Mouse (Mus musculus) intestine, embryonic 14.5 days (tissue): ENCODE results near the gene 9530068E07Rik. TPM values are rescaled to one million over a fixed set of nuclear protein-coding genes. Genes with fewer than 3 reads are reported as not detected.
"Not testable (repeated sequence)": the region's sequence is repeated elsewhere in the genome, so short reads cannot be mapped to it uniquely, and the experiment has no call there.

ENCODE experiments used
- ATAC-seq: fragments of 200-750 bp; cut with Nextera tagmentation; replicated peaks from 2 replicates; pipeline ENCODE4 v1.8.0; 2017; ENCODE audit warnings: low read depth, moderate number of reproducible peaks, moderate TSS enrichment, moderate library complexity; ENCODE audit not compliant: low FRiP score, low TSS enrichment
- DNase-seq: peaks from one replicate; pipeline ENCODE4 v3.0.0-alpha.2; 2018; ENCODE audit warnings: low spot score
- H3K27ac ChIP-seq: fragments of 300-500 bp; sonication (generic); 2 replicates; pipeline ENCODE4 v1.5.1; 2014; ENCODE audit warnings: low read depth, mild to moderate bottlenecking, control low read depth
- H3K27me3 ChIP-seq: fragments of 300-500 bp; sonication (generic); replicated peaks from 2 replicates; pipeline ENCODE4 v1.6.1; 2014; ENCODE audit warnings: low read length, control low read depth; ENCODE audit not compliant: control insufficient read depth, insufficient read depth
- H3K36me3 ChIP-seq: fragments of 300-500 bp; sonication (generic); 2 replicates; pipeline ENCODE4 v1.6.1; 2014; ENCODE audit warnings: low read length, control low read depth; ENCODE audit not compliant: control insufficient read depth, insufficient read depth
- H3K4me1 ChIP-seq: fragments of 300-500 bp; sonication (generic); replicated peaks from 2 replicates; pipeline ENCODE4 v1.6.1; 2014; ENCODE audit warnings: low read length, control low read depth, mixed read lengths; ENCODE audit not compliant: control insufficient read depth, insufficient read depth
- H3K4me2 ChIP-seq: fragments of 300-500 bp; sonication (generic); 2 replicates; pipeline ENCODE4 v1.6.1; 2014; ENCODE audit warnings: low read length
- H3K4me3 ChIP-seq: fragments of 300-500 bp; sonication (generic); 2 replicates; pipeline ENCODE4 v1.5.1; 2014; ENCODE audit warnings: low read depth, low read length, control low read depth, mixed read lengths
- H3K9ac ChIP-seq: fragments of 300-500 bp; sonication (generic); 2 replicates; pipeline ENCODE4 v1.6.1; 2014; ENCODE audit warnings: mild to moderate bottlenecking, low read length
- H3K9me3 ChIP-seq: fragments of 300-500 bp; sonication (generic); 2 replicates; pipeline ENCODE4 v1.6.1; 2016; ENCODE audit warnings: low read length, control low read depth; ENCODE audit not compliant: control insufficient read depth
- WGBS: fragments of 180-500 bp; shearing (Covaris S2); extraction: QIAGEN DNeasy Blood & Tissue Kit; methylation state at CpG from one replicate; pipeline ENCODE4 v1.1.7; 2014; 5-methylcytosine and 5-hydroxymethylcytosine counted together
- polyA plus RNA-seq: library from polyadenylated mRNA; unstranded; fragments of >200 nt; fragmentation: Nextera tagmentation; extraction: Ambion mirVana; gene quantifications from 2 replicates; pipeline ENCODE4 v1.2.1, GENCODE M21; 2014

The 9530068E07Rik gene
- 194 and 228 TPM in 2 replicates for polyA plus RNA-seq

DNA sequence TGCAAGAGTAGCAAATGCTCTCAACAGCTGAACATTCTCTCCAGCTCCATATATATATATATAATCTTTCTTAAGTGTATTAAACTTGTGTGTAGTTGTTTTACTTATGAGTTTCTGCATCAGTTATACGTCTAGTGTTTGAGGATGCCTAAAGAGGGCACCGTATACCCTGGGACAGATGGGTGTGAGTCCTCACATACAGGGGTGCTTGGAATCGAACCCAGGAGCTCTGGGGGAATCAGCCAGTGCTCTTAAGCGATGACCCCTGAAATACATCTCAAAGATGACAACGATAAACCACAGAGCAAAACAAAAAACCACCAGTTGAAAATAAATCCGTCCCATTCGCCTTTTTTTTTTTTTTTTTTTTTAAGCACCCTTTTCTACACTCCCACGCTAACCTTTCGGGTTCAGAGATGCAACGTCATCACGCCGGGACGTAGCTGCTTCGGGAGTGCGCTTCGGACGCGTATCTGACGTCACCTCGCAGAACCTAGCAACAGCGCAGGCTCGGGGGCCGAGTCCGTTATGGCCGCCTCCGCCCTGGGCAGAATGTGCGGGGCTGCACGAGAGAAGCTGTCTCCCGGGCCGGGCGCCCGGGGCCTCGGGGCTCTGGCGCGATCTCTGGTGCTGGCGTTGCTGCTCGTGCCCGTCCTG is at the start of gene 9530068E07Rik:
Gene 9530068E07Rik (plus strand): TSS at position 489 of the 657 bp plus-strand sequence.
- Histone ChIP-seq H3K9ac (peak within 1 kb of the TSS; percentile 86), H3K4me1 (peaks cover 2% of the 10 kb centered on the region), H3K4me2 (peak within 1 kb of the TSS; percentile 56), H3K36me3 (no peaks in the 10 kb centered on the region), H3K4me3 (peak within 1 kb of the TSS; percentile 78), H3K9me3 (no peaks in the 10 kb centered on the region), H3K27ac (peak within 1 kb of the TSS; percentile 86), H3K27me3 (no peaks in the 10 kb centered on the region)
- 2% methylated on average over 38 of the region's 38 CpGs for WGBS
- DNase-seq (no peak), ATAC-seq (peak; percentile 97)

DNA sequence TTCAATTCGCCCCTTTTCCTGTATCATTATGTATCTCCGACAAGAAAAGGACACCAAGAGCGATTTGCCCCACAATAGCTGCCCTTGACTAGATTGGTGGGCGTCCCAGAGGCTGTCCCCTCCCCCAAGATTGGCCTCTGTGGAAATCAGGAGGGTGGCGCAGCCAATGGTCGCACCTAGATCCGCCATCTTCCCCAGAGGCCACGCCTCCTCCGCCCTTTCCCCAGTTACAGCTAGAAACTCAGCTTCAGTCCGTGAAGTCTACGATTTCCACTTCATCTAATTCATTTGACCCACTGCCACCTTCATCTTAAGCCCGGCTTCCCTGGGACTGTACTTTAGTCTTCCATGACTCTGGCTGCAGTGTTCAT is 49.6 kb upstream of the 9530068E07Rik start:
- peak overlapping the region; percentile 32 for H3K4me3 ChIP-seq
- no peaks in the 10 kb centered on the region for H3K27me3 ChIP-seq
- DNase-seq (peak; percentile 75), ATAC-seq (peak; percentile 40)
- peak overlapping the region; percentile 27; the same call in 1 of the 2 replicates for H3K9ac ChIP-seq
- H3K4me2 ChIP-seq: peak overlapping the region; percentile 46
- H3K4me1 ChIP-seq: peaks cover 6% of the 10 kb centered on the region; the same call in 1 of the 2 replicates
- H3K36me3 ChIP-seq: no peaks in the 10 kb centered on the region
- H3K9me3 ChIP-seq: no peaks in the 10 kb centered on the region
- H3K27ac ChIP-seq: peak overlapping the region; percentile 3; the same call in 1 of the 2 replicates
- 3% methylated on average over 12 of the region's 12 CpGs for WGBS

DNA sequence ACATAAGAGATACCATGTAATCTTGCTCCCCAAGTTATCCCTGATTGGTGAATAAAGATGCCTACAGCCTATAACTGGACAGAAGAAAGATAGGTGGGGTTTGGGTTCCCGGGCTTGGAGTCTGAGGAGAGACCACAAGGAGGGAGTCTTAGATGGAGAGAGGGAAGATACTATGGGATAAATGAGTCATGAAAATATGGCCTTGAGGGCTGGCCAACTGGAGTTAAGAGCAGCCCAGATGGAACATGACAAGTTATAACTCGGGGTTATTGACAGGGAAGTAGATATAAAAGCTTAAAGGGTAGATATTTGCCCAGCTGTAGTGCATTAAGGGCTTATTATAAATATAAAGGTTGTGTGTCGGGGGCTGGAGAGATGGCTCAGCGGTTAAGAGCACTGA is 48.1 kb upstream of the 9530068E07Rik start:
- Histone ChIP-seq H3K27ac (no peak overlapping the region), H3K9ac (no peak overlapping the region), H3K36me3 (no peaks in the 10 kb centered on the region), H3K4me3 (no peak overlapping the region), H3K4me2 (no peak overlapping the region), H3K4me1 (peaks cover 6% of the 10 kb centered on the region; the same call in 1 of the 2 replicates), H3K9me3 (no peaks in the 10 kb centered on the region), H3K27me3 (no peaks in the 10 kb centered on the region)
- 85% methylated on average over 4 of the region's 4 CpGs for WGBS
- no peak for ATAC-seq
- DNase-seq: no peak

DNA sequence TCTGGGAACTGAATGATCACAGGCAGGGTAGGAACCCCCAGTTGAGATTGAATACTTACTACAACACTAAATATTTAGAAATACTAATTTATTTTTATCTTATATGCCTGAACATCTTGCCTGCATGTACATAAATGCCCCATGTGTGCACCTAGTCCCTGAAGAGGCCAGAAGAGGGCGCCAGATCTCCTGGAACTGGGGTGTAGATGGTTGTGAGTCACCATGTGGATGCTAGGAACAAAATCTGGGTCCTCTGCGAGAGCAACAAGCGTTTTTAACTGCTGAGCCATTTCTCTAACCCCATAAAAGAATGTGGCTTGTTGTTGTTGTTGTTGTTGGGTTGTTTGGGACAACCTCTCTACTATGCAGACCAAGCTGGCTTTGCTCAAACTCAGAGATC is 47.5 kb upstream of the 9530068E07Rik start:
- no peak overlapping the region for H3K4me3 ChIP-seq

DNA sequence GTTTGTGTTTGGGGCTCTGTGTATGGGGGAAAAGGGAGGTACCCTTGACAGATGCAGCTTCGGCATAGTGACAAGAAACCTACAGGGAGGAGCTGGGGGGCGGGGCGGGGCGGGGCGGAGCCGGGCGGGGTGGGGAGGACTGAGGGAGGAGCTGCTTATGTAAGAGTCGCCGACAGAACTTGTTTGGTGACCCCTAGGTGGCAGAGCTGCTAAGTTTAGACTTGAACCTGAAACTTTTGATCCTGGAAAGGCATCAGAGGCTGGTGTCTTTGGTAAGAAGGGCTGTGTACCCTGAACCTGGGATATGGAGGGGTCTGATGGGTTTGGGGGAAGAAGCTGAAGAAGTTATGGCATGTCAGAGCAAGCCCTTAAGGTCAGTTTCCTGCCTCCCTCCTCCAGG is 45.3 kb upstream of the 9530068E07Rik start:
- Histone ChIP-seq H3K9me3 (no peaks in the 10 kb centered on the region), H3K27ac (no peak overlapping the region), H3K4me1 (peaks cover 2% of the 10 kb centered on the region; the same call in 1 of the 2 replicates), H3K4me2 (no peak overlapping the region), H3K27me3 (no peaks in the 10 kb centered on the region), H3K4me3 (no peak overlapping the region), H3K9ac (no peak overlapping the region), H3K36me3 (no peaks in the 10 kb centered on the region)
- 2% methylated on average over 7 of the region's 9 CpGs for WGBS
- ATAC-seq (no peak), DNase-seq (no peak)

More for the DNA sequence above, 47.5 kb upstream of the 9530068E07Rik start:
- H3K4me2 ChIP-seq: no peak overlapping the region
- no peaks in the 10 kb centered on the region for H3K9me3 ChIP-seq
- H3K27ac ChIP-seq: no peak overlapping the region
- no peaks in the 10 kb centered on the region for H3K27me3 ChIP-seq
- no peaks in the 10 kb centered on the region for H3K36me3 ChIP-seq
- no peak for ATAC-seq
- 75% methylated on average over 3 of the region's 3 CpGs for WGBS
- peaks cover 6% of the 10 kb centered on the region; the same call in 1 of the 2 replicates for H3K4me1 ChIP-seq
- no peak for DNase-seq
- H3K9ac ChIP-seq: no peak overlapping the region

DNA sequence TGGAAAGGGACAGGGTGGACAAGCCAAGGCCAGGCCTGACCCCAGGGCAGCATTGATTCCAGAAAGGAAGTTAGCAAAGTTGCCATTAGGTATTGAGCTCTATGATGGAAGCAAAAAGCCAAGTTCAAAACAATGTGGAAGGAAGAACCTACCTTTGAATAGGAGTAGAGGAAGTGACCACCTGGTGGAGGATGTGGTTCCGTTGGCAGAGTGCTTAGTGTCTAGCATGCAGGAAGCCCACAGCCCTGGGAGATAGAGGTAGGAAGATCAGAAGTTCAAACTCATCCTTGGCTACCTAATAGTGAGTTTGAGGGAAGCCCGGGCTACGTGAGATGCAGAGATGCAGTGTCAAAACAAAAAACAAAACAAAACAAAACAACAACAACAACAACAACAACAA is 44.0 kb upstream of the 9530068E07Rik start:
- 87% methylated on average over 3 of the region's 3 CpGs for WGBS
- no peaks in the 10 kb centered on the region for H3K9me3 ChIP-seq

DNA sequence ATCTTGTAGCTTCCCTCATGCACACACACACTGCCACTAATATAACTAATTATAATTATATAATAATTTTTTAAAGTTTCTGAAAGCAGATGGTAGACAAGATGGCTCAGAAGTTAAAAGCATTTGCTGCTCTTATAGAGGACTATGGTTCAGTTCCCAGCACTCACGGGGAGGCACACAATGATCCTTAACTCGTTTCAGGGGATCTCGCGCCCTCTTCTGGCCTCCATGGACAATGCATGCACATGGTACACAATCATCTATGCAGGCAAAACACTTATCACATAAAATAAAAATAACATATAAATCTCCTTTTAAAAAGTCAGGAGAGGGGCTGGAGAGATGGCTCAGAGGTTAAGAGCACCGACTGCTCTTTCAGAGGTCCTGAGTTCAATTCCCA is 41.6 kb upstream of the 9530068E07Rik start:
- H3K27me3 ChIP-seq: no peaks in the 10 kb centered on the region
- no peak overlapping the region for H3K4me2 ChIP-seq
- no peak overlapping the region for H3K27ac ChIP-seq
- no peak overlapping the region for H3K4me3 ChIP-seq
- ATAC-seq (no peak), DNase-seq (no peak)
- WGBS: 85% methylated on average over 5 of the region's 5 CpGs
- H3K9me3 ChIP-seq: no peaks in the 10 kb centered on the region
- no peaks in the 10 kb centered on the region for H3K36me3 ChIP-seq
- H3K4me1 ChIP-seq: peaks cover 1% of the 10 kb centered on the region
- H3K9ac ChIP-seq: no peak overlapping the region

More for the DNA sequence above, 44.0 kb upstream of the 9530068E07Rik start:
- H3K4me2 ChIP-seq: no peak overlapping the region
- no peaks in the 10 kb centered on the region for H3K36me3 ChIP-seq
- H3K9ac ChIP-seq: no peak overlapping the region
- H3K4me3 ChIP-seq: no peak overlapping the region
- DNase-seq (no peak), ATAC-seq (no peak)
- H3K27ac ChIP-seq: no peak overlapping the region
- H3K27me3 ChIP-seq: no peaks in the 10 kb centered on the region
- no peaks in the 10 kb centered on the region; the same call in 1 of the 2 replicates for H3K4me1 ChIP-seq

DNA sequence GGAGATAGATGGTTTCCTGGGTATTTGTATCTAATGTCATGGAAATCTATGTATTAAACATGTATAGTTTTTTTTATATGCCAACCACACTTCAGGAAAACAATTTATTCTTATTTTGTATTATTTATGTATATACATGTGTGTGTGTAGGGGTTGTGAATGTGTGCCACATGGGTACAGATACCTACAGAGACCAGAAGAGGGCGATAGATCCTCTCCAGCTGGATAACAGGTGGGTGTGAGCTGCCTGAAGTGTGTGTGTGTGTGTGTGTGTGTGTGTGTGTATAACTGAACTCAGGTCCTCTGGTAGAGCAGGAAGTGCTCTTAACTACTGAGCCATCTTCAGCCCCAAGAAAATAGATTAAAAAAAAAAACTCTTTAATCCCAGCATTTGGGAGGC is 40.6 kb upstream of the 9530068E07Rik start:
- no peak overlapping the region for H3K9ac ChIP-seq
- H3K27me3 ChIP-seq: no peaks in the 10 kb centered on the region
- H3K36me3 ChIP-seq: no peaks in the 10 kb centered on the region
- no peak overlapping the region for H3K4me3 ChIP-seq
- WGBS: 86% methylated on average over 1 of the region's 1 CpGs
- H3K4me1 ChIP-seq: peaks cover 8% of the 10 kb centered on the region
- DNase-seq: no peak
- H3K9me3 ChIP-seq: no peaks in the 10 kb centered on the region
- H3K27ac ChIP-seq: no peak overlapping the region
- H3K4me2 ChIP-seq: no peak overlapping the region
- no peak for ATAC-seq

DNA sequence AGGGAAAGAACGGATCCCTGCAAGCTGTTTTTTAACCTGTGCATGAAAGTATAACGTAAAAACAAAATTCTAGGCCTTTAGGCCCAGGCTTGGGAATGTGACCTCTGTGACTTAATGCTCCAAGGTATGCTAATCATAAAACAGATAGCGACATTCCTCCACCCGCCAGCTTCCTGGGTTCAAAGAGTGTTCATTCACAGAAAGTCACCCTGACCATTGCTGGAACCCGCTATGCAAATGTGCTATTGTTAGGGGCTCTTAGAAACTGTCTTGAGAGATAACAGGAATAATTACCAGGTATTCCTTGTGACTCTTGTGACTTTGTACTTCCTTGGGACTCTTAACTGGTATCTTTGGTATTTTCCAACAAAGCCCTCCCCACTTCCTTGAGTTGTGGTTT is 39.1 kb upstream of the 9530068E07Rik start:
- H3K36me3 ChIP-seq, DNase-seq, H3K27ac ChIP-seq, H3K27me3 ChIP-seq, H3K9ac ChIP-seq, ATAC-seq, H3K4me2 ChIP-seq, H3K4me3 ChIP-seq, H3K9me3 ChIP-seq: not testable (repeated sequence)
- H3K4me1 ChIP-seq: peaks cover 11% of the 10 kb centered on the region
- WGBS: 90% methylated on average over 5 of the region's 5 CpGs
